Mouse (Mus musculus): Measurements from ENCODE around the gene Iqschfp.
A peak's percentile ranks its signal among the peaks of the same experiment; 100 is the strongest.

Iqschfp gene

DNA sequence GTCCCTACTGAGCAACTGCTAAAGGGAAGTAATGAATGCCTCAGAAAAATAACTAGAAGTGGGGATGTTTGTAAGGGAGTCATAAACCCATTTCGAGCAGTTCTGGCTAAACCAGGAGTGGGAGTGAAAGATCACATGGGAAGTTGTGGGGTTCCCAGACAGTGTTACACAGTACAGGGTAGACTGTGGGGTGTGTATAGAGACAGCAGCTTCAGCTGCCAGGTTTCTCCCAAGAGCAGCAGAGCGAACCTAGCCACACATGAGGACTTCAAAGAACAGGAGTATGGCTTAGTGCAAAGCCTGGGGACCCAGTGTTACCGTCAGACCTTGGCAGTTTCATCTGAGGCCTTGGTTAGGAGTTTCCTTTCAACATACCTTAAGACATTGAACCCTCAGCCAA is 740.7 kb downstream of the Iqschfp start:
- DNase-seq (ENCODE audit: low spot score in 2 of 2) = no peak

DNA sequence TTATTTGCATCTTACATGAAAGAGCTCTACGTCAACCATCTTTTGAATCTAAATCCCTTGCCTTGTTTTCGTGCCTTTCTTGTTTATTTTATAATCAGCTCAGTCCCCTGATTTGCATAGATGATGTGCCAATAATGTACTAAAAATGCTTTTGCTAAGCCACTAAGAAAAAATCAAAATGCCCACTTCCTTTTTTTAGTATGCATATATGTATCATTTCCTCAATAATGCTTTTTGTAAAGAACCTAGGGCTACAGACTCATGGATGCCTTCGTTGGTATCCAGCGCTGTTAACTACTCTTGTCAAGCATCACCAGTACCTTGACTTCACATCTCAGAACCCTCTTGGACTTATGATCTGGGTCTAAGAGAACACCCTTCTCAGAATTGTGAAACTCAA is 741.5 kb downstream of the Iqschfp start:
- DNase-seq (ENCODE audit: low spot score in 2 of 2) = no peak

GRCm38 (mm10) chr3:68637960-68638359 is 745.9 kb downstream of the Iqschfp start:
- DNase-seq (ENCODE audit: low spot score in 2 of 2) = no peak

DNA sequence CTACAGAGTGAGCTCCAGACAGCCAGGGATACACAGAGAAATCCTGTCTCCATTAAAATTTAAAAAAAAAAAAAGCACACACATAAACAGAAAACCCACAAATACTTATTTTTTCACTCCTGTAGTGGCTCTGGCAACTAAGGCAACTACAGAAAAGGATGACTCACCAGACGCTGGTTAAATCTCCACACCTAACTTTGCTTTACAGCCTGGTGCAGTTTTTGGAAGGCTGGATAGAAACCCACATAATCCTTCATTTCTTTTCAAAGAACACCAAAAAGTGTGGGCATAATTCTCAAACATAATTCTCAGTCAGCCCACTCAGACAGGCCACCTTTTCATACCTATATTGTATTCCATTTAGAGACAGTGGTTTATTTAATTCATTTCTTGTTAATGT is 746.7 kb downstream of the Iqschfp start:
- no peak for DNase-seq (ENCODE audit: low spot score in 2 of 2)

DNA sequence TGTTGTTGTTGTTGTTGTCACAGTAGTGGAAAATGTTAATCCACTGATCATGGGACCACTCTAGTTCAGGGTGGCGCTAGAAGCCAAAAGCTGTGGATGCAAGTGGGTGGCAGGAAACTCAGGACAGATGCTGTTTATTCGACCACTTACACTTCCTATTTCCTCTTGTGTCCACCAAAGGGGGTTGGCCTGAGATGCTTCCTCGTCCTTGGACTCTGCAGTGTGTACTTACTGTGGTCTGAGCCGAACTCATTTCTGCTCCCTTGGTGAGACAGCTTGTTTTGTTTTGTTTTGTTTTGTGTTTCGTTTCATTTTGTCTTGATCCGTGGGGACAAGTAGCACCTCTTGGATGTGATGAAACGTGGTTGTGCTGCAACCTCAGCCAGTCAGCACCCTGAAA is 750.9 kb downstream of the Iqschfp start:
- DNase-seq (ENCODE audit: low spot score in 2 of 2) = no peak

DNA sequence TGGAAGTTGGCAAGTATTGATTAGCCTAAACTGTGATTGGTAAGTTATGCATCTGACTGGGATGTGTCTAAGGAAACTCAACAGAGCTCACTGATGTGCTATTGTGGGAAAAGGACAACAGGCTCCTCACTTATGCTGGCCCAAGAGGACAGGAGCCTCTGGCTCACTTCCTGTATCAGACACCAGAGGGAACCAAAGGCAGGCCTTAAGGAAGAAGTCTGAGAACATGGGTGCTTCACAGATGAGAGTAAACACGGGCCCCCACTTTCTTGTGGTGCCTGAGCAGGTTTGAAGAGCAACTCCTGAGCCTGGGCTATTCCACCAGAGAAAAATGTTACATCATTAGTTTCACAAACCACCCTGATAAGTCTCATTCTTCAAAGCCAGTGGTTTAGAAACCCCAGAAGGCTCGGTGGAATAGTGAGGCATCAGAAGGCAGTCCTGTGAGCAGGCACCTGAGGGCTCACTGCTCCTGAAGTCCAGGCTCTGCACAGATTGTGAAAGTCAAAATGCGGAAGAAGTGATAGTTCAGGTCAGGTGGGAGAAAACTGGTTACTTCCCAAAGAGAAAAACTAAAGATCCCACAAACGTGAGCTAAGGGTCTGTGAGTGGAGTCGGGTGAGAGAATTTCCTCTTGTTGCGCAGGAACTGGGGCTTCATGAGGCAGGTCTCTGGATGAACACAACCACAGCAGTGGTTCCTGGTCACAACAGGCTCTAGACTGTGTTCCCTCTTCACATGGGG is 754.5 kb downstream of the Iqschfp start:
- peak; percentile 61 to 66 for DNase-seq (ENCODE audit: low spot score in 2 of 2)

- DNase-seq (ENCODE audit: low spot score in 2 of 2) = no peak
Observed at GRCm38 (mm10) chr3:68647282-68647681, 755.2 kb downstream of the Iqschfp start.

- DNase-seq (ENCODE audit: low spot score in 2 of 2) = no peak
Observed at GRCm38 (mm10) chr3:68650251-68650650, 758.2 kb downstream of the Iqschfp start.

DNA sequence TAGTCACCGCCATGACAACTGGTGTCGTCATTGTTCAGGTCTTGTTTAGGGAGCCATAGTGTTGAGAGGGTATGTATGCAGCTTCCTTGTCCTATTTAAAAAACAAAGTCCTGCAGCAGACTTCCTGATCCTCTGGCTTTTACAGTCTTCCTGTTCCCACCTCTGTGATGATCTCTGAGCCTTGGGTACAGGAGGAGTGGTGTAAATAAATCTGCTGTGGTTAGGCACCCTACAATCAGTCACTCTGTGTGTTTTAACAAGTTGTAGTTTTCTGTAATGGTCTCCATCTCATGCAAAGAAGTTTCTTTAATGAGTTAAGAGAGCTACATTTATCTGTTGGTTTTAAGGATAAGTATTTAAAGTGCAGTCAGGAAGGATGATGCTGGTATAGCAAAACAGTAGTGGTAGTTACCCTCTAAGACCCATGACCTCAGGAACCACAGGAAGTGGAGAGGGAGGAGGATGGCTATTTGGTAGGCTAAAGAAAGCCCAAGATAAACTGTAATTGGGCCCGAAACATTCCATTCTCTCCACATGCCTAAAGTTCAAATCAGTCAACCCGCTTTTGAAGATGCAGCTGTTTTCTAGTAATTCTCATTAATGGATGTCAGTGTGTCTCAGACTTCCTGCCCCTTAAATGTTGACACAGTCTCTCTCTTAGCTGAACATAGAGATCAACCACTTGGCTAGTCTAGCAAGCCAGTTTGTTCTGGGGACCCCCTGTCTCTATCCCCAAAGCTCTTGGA is 764.7 kb downstream of the Iqschfp start:
- DNase-seq (ENCODE audit: low spot score in 2 of 2) = no peak

DNA sequence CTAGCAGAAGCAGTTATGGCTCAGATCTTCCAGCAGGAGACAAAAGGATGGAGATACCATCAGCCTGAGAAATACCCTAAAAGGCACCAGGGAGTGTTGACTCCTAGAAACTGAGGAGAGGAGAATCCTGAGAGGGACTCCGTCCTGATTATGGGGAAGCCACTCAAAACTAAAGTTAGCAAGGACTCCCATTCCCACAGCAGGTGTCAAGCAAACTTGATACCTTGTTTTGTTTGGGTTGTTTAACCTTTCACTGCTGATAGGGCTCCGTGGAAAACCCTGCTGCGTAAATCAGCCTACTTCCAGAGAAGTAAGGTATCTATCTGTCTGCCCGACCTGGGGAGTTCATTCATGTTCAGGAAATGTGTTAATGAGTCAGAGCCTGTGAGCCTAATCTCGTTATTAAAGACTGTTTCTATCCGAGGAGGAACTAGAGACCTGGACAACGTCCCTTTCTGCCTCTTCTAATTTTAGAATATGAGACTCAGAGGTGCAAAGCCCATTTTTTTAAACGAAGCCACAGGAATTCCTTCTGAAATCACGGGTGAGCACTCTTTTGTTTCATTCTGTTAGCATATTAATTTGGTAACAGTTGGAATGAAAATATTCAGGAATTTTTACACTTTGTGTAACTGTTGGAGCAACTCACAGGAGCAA is 765.7 kb downstream of the Iqschfp start:
- no peak for DNase-seq (ENCODE audit: low spot score in 2 of 2)

DNA sequence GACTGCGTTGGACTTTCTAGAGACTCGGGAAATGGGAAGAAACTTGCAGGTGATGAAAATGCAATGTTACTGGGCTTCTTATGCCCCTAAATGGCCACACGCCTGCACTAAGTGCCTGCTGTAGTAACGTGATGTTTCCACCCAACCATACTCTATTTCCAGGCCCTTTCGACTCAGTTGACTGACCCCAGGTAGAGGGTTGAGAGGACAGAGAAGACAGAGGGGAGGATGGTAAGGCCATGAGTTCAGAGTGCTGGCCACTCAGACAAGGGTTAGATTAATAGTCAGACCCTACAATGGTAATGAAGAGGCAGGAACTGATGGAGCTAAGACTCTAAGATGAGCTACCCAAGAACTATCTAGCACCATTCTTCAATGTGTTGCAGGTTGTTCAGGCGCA is 768.0 kb downstream of the Iqschfp start:
- DNase-seq (ENCODE audit: low spot score in 2 of 2) = no peak

- DNase-seq (ENCODE audit: low spot score in 2 of 2) = peak in 1 of 2 experiments; percentile 31
Observed at GRCm38 (mm10) chr3:68660538-68660937, 768.5 kb downstream of the Iqschfp start.

DNA sequence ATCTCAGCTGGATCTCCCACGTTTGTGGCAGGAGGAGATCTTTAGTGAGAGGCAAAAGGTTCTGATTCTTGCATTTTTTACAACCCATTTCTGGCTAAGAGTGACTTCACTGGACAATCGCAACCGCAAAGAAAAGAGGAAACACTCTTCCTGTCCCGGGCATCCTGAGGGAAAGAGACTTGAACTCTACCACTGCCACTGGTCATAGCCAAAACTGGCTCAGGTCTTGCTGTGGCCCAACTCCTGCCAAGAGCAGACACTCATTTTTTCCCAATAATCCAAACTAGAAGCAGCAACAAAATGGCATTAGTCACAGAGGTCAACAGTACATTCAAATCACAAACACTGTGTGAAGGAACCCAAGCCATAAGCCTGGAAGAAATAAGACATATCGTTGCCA is 770.4 kb downstream of the Iqschfp start:
- DNase-seq (ENCODE audit: low spot score in 2 of 2) = no peak

DNA sequence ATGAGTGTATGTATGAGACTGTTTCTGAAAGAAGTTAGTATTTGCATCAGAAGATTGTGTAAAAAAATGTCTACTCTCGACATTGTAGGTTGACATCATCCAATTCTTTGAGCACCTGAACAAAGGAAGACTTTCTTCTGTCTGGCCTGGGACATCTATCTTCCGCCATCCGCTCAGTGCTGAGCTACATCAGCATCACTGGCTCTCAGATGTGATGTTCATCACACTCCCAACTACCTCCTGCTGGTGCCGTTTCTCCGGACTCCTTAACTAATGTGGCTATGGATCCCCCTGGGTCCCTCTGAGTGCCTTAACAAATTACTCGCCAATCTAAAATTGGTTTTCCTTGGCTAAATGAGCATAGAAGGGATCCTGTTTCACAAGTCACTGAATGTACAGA is 772.3 kb downstream of the Iqschfp start:
- no peak for DNase-seq (ENCODE audit: low spot score in 2 of 2)

GRCm38 (mm10) chr3:68666377-68666776 is 774.3 kb downstream of the Iqschfp start:
- DNase-seq (ENCODE audit: low spot score in 2 of 2) = no peak

DNA sequence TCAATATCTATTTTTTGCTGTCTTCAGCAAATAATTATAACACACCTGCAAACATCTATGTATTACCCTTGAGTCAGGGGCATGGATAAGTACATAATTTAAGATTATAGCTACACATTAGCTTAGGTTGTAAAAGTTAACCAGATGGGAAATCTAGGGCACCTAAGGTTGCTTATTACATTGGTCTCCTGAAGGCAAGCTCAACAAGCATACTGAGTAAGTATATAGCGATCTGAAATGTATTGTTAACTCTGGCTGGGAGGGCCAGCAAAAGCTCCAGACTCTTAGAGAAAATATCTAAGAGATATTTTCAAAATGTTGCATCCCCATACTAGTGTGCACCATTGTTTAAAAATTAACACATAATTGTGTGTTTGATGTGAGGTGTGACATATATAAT is 775.8 kb downstream of the Iqschfp start:
- DNase-seq (ENCODE audit: low spot score in 2 of 2) = no peak

DNA sequence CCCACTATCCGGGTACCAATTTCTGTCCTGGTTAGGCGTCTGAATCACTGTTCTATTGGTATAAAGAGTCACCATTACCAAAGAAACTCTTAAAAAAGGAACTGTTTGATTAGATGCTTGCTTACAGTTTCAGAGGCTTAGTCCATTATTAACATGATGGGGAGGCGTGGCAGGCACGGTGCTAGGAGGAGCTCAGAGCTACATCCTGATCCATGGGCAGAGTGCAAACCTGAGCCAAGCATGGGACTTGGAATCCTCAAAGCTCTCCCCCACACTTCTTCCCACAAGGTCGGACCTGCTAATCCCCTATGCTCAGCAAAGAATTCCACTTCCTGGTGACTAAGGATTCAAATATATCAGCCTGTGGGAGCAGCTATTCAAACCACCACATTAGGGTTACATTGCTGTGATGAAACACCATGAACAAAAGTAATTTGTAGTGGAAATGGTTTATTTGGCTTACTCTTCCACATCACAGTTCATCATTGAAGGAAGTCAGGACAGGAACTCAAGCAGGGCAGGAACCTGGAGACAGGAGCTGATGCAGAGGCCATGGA is 777.5 kb downstream of the Iqschfp start:
- no peak for DNase-seq (ENCODE audit: low spot score in 2 of 2)

DNA sequence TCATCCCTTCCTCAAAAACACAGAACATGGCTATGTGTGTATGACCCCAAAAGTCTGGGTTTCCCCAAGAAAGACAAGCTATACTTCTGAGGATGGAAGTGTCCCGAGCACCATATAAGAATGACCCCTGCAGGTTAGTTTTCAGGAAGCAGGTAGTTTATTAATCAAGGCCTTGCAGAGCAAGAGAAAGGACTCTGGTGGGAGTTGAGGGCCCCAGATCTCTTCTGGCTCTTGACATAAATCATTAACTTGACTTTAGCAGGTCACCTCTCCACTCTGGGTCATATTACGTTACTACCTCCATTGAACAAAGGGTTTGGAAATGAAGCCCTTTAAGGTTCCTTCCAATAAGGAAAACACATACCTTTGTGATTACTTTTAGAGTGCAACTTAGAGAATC is 782.7 kb downstream of the Iqschfp start:
- DNase-seq (ENCODE audit: low spot score in 2 of 2) = no peak

DNA sequence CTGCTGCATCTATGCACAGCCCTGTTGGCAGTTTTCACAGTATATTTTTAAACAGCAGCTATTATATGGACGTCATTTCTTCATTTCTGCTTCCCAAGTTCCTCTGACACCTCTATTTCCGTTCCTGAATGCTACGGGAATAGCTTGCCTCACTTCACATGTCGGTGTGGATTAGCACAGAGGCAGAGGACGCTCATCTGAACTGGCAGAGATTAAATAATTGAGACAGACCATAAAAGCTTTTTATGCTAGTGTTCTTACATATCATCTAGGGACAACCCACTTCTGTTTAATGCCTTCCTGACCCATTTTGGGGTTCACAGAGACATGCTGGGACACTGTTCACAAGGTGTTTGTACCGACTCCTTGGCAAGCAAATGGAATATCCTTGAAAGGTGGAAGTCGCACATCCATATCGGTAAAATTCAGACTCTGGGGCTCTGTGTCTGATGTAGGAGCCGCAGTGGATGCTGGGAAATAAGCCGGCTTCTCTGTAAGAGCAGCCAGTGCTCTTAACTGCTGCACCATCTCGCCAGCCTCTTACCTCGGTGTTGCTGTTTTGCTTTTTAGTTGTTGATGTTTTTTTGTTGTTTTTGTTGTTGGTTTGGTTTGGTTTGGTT is 783.3 kb downstream of the Iqschfp start:
- peak in 1 of 2 experiments; percentile 42 for DNase-seq (ENCODE audit: low spot score in 2 of 2)
